Mouse (Mus musculus) forebrain, embryonic 11.5 days (tissue): Measurements from ENCODE around the gene Clec4a2. TPM values are rescaled to one million over a fixed set of nuclear protein-coding genes. Genes with fewer than 3 reads are reported as not detected.
"Not testable (repeated sequence)": the region's sequence is repeated elsewhere in the genome, so short reads cannot be mapped to it uniquely, and the experiment has no call there.

Source experiments
- ATAC-seq: fragments of 200-750 bp; cut with Nextera tagmentation; replicated peaks from 2 replicates; pipeline ENCODE4 v1.8.0; 2017; ENCODE audit warnings: moderate TSS enrichment; ENCODE audit not compliant: low FRiP score
- DNase-seq: peaks from one replicate; pipeline ENCODE4 v3.0.0-alpha.2; 2017; ENCODE audit warnings: low spot score
- H3K27ac ChIP-seq: fragments of 300-500 bp; sonication (generic); 2 replicates; pipeline ENCODE4 v1.5.1; 2014; ENCODE audit warnings: low read depth, low read length
- H3K27me3 ChIP-seq: fragments of 300-500 bp; sonication (generic); 2 replicates; pipeline ENCODE4 v1.6.1; 2014; ENCODE audit warnings: mild to moderate bottlenecking, low read length, mixed read lengths; ENCODE audit not compliant: control insufficient read depth, insufficient read depth
- H3K36me3 ChIP-seq: fragments of 300-500 bp; sonication (generic); 2 replicates; pipeline ENCODE4 v1.6.1; 2014; ENCODE audit warnings: mild to moderate bottlenecking, low read length, moderate library complexity, mixed read lengths; ENCODE audit not compliant: control insufficient read depth, insufficient read depth
- H3K4me1 ChIP-seq: fragments of 300-500 bp; sonication (generic); replicated peaks from 2 replicates; pipeline ENCODE4 v1.6.1; 2014; ENCODE audit warnings: low read length, mixed read lengths; ENCODE audit not compliant: control insufficient read depth, insufficient read depth
- H3K4me2 ChIP-seq: fragments of 300-500 bp; sonication (generic); 2 replicates; pipeline ENCODE4 v1.6.1; 2014; ENCODE audit warnings: low read depth, mild to moderate bottlenecking, low read length, moderate library complexity, mixed read lengths; ENCODE audit not compliant: severe bottlenecking
- H3K4me3 ChIP-seq: fragments of 300-500 bp; sonication (generic); 2 replicates; pipeline ENCODE4 v1.5.1; 2014; ENCODE audit warnings: low read depth, low read length
- H3K9ac ChIP-seq: fragments of 300-500 bp; sonication (generic); 2 replicates; pipeline ENCODE4 v1.6.1; 2014; ENCODE audit warnings: low read length
- H3K9me3 ChIP-seq: fragments of 300-500 bp; sonication (generic); 2 replicates; pipeline ENCODE4 v1.6.1; 2016; ENCODE audit warnings: low read length, mixed read lengths; ENCODE audit not compliant: control insufficient read depth
- WGBS: fragments of 180-500 bp; shearing (Covaris S2); extraction: QIAGEN DNeasy Blood & Tissue Kit; methylation state at CpG from one replicate; pipeline ENCODE4 v1.1.7; 2014; 5-methylcytosine and 5-hydroxymethylcytosine counted together
- polyA plus RNA-seq: library from polyadenylated mRNA; unstranded; fragments of >200 nt; fragmentation: Nextera tagmentation; extraction: Ambion mirVana; gene quantifications from 2 replicates; pipeline ENCODE4 v1.2.1, GENCODE M21; 2014

Gene Clec4a2
- polyA plus RNA-seq: 0.49 and 1.3 TPM in 2 replicates

- H3K27ac ChIP-seq, H3K9me3 ChIP-seq, H3K36me3 ChIP-seq, H3K4me2 ChIP-seq, DNase-seq, H3K27me3 ChIP-seq, ATAC-seq, H3K4me1 ChIP-seq, H3K9ac ChIP-seq, H3K4me3 ChIP-seq: not testable (repeated sequence)
- WGBS: 75% methylated on average over 1 of the region's 1 CpGs
Observed at GRCm38 (mm10) chr6:123106128-123106527, at the start of gene Clec4a2. TSS of gene Clec4a2 (plus strand) at chr6:123106428.

GRCm38 (mm10) chr6:123095125-123095843 lies 10.9 kb upstream of the Clec4a2 start:
- H3K9me3 ChIP-seq: no peaks in the 10 kb centered on the region
- H3K27me3 ChIP-seq: no peaks in the 10 kb centered on the region
- H3K4me3 ChIP-seq: no peak overlapping the region
- no peak overlapping the region for H3K9ac ChIP-seq
- H3K27ac ChIP-seq: no peak overlapping the region
- DNase-seq (no peak), ATAC-seq (no peak)
- H3K4me1 ChIP-seq: no peaks in the 10 kb centered on the region
- H3K36me3 ChIP-seq: no peaks in the 10 kb centered on the region
- WGBS: 91% methylated on average over 4 of the region's 4 CpGs
- H3K4me2 ChIP-seq: no peak overlapping the region

DNA sequence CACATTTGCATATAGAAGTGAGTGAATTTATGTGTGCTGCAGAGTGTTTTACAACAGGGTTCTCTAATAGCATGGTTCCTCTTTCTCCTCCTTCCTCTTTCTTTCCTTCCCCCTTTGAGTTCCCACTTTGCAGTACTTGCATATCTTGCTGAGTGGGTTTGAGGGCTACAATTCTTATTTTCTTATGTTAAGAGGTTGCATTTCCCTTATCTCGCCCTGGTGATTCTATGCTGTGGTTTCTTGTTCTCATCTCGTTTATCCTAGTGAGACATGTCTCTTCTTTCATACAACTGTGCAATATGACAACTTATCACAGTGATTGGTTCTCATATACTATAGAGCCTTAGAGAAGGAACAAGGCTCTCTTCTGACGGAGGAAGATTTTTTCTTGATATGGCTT lies 17.0 kb downstream of the Clec4a2 start:
- Histone ChIP-seq H3K9ac (no peak overlapping the region), H3K4me2 (no peak overlapping the region)

DNA sequence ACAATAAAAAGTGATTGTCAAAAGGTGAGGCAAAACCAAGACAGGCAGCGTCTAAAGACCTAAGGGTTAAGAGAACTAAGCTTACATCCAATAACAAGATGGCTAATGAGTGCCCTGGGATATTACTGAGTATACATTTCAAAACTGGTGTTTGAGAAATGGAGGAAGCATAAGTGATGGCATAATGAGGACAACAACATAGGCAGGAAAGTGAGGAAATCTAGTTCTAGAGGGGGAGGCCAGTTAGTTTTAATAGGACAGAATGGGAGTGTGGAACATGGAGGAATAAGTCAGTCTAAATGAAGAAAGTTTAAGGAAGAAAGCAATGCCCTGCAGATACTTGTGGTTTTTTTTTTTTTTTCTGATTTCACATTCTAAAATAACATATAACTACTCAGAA lies 20.9 kb downstream of the Clec4a2 start:
- H3K36me3 ChIP-seq: no peaks in the 10 kb centered on the region
- no peak for DNase-seq
- no peaks in the 10 kb centered on the region; the same call in 1 of the 2 replicates for H3K9me3 ChIP-seq
- no peak overlapping the region for H3K4me2 ChIP-seq
- no peaks in the 10 kb centered on the region for H3K4me1 ChIP-seq
- H3K27ac ChIP-seq: no peak overlapping the region
- no peak for ATAC-seq
- no peak overlapping the region for H3K9ac ChIP-seq
- no peaks in the 10 kb centered on the region for H3K27me3 ChIP-seq
- 60% methylated on average over 1 of the region's 1 CpGs for WGBS
- no peak overlapping the region for H3K4me3 ChIP-seq

More for the DNA sequence above, 17.0 kb downstream of the Clec4a2 start:
- H3K36me3 ChIP-seq: no peaks in the 10 kb centered on the region
- WGBS: 75% methylated on average over 3 of the region's 3 CpGs
- H3K9me3 ChIP-seq: no peaks in the 10 kb centered on the region; the same call in 1 of the 2 replicates
- H3K4me1 ChIP-seq: no peaks in the 10 kb centered on the region
- no peak overlapping the region for H3K4me3 ChIP-seq
- ATAC-seq: no peak
- no peak overlapping the region for H3K27ac ChIP-seq
- H3K27me3 ChIP-seq: no peaks in the 10 kb centered on the region
- no peak for DNase-seq

DNA sequence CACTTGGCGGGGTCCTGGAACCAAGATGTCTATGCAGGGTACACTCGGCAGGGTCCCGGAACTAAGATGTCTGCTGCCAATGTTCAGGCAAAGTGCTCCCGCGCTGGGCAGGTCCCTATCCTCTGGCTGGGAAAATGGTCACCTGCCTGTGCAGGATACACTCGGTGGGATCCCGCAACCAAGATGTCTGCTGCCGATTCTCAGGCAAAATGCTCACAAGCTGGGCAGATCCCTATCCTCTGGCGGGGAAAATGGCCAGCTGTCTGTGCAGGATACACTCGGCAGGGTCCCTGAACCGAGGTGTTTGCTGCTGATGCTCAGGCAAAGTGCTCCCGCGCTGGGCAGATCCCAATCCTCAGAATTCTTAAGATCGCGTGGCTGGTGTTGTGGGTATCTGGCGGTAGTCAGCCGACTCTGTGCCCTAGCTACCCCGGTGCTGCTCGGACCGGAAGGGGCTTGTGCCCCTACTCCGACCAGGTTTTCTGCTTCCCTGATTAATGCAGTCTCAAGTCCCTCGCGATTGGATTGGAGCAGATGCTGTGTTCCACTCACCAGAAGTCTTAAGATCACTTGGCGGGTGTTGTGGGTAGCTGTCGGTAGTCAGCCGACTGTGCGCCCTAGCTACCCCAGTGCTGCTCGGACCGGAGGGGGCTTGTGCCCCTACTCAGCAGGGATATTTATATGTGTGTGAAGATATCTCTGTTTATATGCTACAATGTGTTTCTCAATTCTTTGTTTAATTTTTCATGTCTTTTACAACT lies 31.7 kb downstream of the Clec4a2 start:
- H3K4me3 ChIP-seq: not testable (repeated sequence)

DNA sequence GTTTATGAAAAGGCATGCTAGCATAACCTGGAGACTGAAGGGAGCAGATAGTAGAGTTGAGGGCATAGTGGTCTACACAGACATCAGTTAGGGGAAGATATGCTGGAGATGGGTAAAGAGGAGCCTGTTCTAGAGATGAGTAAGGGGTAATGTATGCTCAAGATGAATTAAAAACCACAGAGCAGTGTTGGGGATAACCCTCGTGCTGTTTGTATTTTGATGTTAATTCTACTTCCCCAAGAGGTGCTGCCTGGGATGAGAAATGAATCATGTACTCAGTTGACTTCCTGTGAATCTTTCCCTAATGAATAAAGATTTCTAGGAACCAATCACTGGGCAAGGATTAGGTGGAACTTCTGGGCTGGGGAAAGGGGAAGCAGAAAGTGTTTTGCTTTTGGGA lies 63.9 kb downstream of the Clec4a2 start:
- DNase-seq (no peak), ATAC-seq (no peak)
- Histone ChIP-seq H3K4me2 (no peak overlapping the region), H3K9me3 (no peaks in the 10 kb centered on the region), H3K36me3 (no peaks in the 10 kb centered on the region), H3K27me3 (no peaks in the 10 kb centered on the region), H3K4me3 (no peak overlapping the region), H3K27ac (no peak overlapping the region), H3K9ac (no peak overlapping the region), H3K4me1 (no peaks in the 10 kb centered on the region)
- whole genome bisulfite sequencing: 72% methylated on average over 1 of the region's 1 CpGs

More for the DNA sequence above, 31.7 kb downstream of the Clec4a2 start:
- not testable (repeated sequence) for H3K27ac ChIP-seq, H3K36me3 ChIP-seq, H3K9ac ChIP-seq, H3K4me1 ChIP-seq, H3K9me3 ChIP-seq, H3K4me2 ChIP-seq, H3K27me3 ChIP-seq, DNase-seq, ATAC-seq
- WGBS: 75% methylated on average over 29 of the region's 29 CpGs

- H3K27ac ChIP-seq: no peak overlapping the region
- ATAC-seq: no peak
Observed at GRCm38 (mm10) chr6:123171040-123171439, 64.8 kb downstream of the Clec4a2 start.

DNA sequence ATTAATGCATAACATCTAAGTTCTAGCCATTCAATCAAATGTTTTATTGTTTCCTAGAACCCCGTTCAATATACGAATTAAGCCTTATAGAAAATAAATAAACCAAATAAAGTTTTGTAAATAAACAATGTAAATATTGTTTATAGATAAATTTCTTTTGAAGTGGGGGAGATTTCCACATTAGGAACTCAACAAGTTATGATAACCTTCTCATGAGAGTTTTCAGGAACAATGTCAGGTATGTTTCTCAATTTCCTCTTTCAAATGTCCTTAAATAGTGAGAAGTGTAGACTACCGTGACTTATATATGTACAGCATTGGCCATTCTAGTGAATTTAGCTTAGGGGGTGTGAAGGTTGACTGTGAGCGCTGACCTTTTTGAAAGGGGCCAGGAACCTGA lies 66.4 kb downstream of the Clec4a2 start, which contains the start of gene Clec4b2:
TSS of gene Clec4b2 (plus strand) at position 301 of the 400 bp plus-strand sequence.
- Histone ChIP-seq H3K36me3 (no peaks in the 10 kb centered on the region), H3K4me3 (no peak within 1 kb of the TSS), H3K9ac (no peak within 1 kb of the TSS), H3K4me1 (no peaks in the 10 kb centered on the region), H3K9me3 (no peaks in the 10 kb centered on the region), H3K27me3 (no peaks in the 10 kb centered on the region), H3K27ac (no peak within 1 kb of the TSS), H3K4me2 (no peak within 1 kb of the TSS)
- ATAC-seq (no peak), DNase-seq (no peak)
- 87% methylated on average over 4 of the region's 4 CpGs for WGBS

More at GRCm38 (mm10) chr6:123171040-123171439, 64.8 kb downstream of the Clec4a2 start:
- H3K36me3 ChIP-seq: no peaks in the 10 kb centered on the region
- no peak overlapping the region for H3K4me2 ChIP-seq
- no peak overlapping the region for H3K4me3 ChIP-seq
- H3K27me3 ChIP-seq: no peaks in the 10 kb centered on the region
- DNase-seq: no peak
- no peaks in the 10 kb centered on the region for H3K9me3 ChIP-seq
- no peaks in the 10 kb centered on the region for H3K4me1 ChIP-seq
- H3K9ac ChIP-seq: no peak overlapping the region
